Mouse (Mus musculus) ovary, postnatal 36 days (tissue): Measurements from ENCODE around the gene Mrps35.

ENCODE experiments used
- DNase-seq: peaks from one replicate; pipeline ENCODE4 v3.0.0; 2022; ENCODE audit warnings: low spot score, mixed read lengths

Mrps35 gene

GRCm38 (mm10) chr6:147087736-147088135 lies 45.2 kb downstream of the Mrps35 start:
- DNase-seq, result no peak

GRCm38 (mm10) chr6:147088517-147088916 lies 46.0 kb downstream of the Mrps35 start:
- DNase-seq, result no peak

- no peak for DNase-seq
Observed at GRCm38 (mm10) chr6:147090191-147090590, 47.6 kb downstream of the Mrps35 start.

- DNase-seq, result peak; percentile 82
Observed at GRCm38 (mm10) chr6:147091136-147092120, 48.9 kb downstream of the Mrps35 start, which contains the start of gene Klhl42. Gene Klhl42 (plus strand): TSS chr6:147091379.

- DNase-seq, result peak; percentile 42
Observed at GRCm38 (mm10) chr6:147092136-147092535, 49.6 kb downstream of the Mrps35 start.

- no peak for DNase-seq
Observed at GRCm38 (mm10) chr6:147094771-147095170, 52.2 kb downstream of the Mrps35 start.

- DNase-seq, result no peak
Observed at GRCm38 (mm10) chr6:147096109-147096508, 53.5 kb downstream of the Mrps35 start.

GRCm38 (mm10) chr6:147096934-147097333 lies 54.4 kb downstream of the Mrps35 start:
- DNase-seq, result no peak

GRCm38 (mm10) chr6:147097346-147097929 lies 54.9 kb downstream of the Mrps35 start:
- no peak for DNase-seq

GRCm38 (mm10) chr6:147099458-147100277 lies 57.1 kb downstream of the Mrps35 start:
- DNase-seq, result no peak

GRCm38 (mm10) chr6:147102293-147102692 lies 59.7 kb downstream of the Mrps35 start:
- no peak for DNase-seq

GRCm38 (mm10) chr6:147105529-147105928 lies 63.0 kb downstream of the Mrps35 start:
- no peak for DNase-seq

GRCm38 (mm10) chr6:147106716-147107115 lies 64.2 kb downstream of the Mrps35 start:
- DNase-seq, result no peak

GRCm38 (mm10) chr6:147109283-147109682 lies 66.7 kb downstream of the Mrps35 start:
- DNase-seq, result no peak

GRCm38 (mm10) chr6:147116579-147116978 lies 74.0 kb downstream of the Mrps35 start:
- peak; percentile 72 for DNase-seq

- DNase-seq, result no peak
Observed at GRCm38 (mm10) chr6:147117764-147118163, 75.2 kb downstream of the Mrps35 start.

GRCm38 (mm10) chr6:147118190-147118589 lies 75.6 kb downstream of the Mrps35 start:
- DNase-seq, result no peak

- DNase-seq, result no peak
Observed at GRCm38 (mm10) chr6:147121320-147121719, 78.8 kb downstream of the Mrps35 start.
